Mouse (Mus musculus): ENCODE measurements around the gene Nek6. TPM values are rescaled to one million over a fixed set of nuclear protein-coding genes. Genes with fewer than 3 reads are reported as not detected.

The Nek6 gene
- 40.7 and 50.0 TPM in 2 replicates for polyA plus RNA-seq (2015; fragmentation: Nextera tagmentation; extraction: Ambion mirVana)

DNA sequence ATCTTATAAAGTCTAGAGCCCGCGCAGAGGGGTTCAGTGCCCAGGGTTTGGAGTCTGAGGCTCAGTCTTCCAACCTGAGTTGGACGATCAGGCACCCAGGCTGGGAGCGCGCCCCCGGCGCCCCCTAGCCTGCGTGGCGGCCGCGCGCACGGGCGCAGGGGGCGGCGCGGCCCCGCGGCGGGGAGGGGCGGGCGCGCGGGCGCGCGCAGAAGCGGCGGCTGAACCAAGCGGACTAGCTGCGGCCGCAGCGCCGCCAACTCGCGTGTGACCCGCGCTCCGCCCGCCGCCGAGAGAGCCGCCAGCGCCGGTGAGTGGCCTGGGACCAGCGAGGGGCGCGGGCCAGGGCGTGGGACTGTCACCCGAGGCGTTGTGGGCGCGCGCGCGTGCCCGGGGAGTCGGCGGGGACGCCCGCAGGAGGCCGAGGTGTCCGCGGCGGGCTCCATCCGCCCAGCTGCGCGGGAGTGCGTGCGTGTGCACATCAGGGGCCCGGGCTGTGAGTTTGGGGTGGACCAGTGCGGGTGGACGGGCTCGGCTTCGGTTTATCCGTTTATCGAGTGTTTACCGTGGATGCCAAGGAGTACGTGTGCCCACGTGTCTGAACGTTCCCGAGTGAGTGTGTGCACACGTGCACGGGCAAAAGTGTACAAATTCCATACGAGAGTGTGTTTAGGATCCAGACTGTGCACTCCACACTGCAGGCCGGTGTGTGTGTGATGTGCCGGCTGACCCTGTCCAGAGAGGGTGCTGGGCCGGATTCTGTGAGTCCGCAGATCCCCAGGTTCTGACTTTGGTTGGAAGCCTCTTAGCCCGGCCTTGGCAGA is at the start of gene Nek6:
TSS of gene Nek6 (plus strand) at position 157 of the 821 bp plus-strand sequence.

DNA sequence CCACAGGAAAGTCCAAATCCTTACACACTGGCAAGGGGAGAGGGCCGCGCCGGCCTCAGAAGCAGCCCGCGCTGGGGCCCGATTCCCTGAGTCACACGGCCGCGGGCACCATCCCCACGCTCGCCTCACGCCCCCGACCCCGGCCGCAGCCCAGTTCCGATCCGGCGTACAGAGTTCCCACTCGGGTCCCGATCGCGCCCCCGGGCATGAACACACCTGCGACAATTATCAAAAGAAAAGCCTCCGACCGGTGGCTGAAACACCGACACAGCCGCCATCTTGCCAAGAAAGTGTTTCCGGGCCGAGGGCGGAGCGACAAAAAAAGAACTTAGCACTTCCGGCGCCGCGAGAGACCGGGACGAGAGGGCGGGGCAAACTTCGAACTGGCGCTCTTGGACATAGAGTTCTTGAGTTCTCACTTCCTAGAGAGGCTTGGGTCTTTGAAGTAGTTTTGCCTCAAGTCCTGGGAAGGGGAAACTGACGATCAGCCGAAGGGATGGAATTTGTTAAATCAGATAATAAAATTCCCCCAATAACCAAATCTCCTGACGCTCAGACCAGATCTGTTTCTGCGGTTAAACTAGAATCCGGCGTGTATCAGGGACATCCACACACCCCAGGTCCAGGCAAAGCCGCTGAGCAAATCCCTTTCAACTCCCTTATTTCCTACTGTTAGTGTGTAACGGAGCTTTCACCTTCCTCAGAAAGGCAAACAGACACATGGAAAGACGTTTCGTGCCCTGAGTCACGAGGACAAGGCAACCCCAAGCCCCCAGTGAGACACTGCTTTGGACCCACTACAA is 132.4 kb downstream of the Nek6 start, which contains the start of gene Psmb7:
TSS of gene Psmb7 (minus strand) at position 463 of the 803 bp plus-strand sequence.

Small RNA genes lying within 50 kb of the gene (microRNA-seq; reads per million reads assigned to microRNA genes)
- not detected for gene Gm27634

Other genes with a start within 250 kb of the Nek6 start
- gene Dennd1a, start 224.3 kb upstream of the Nek6 start, polyA plus RNA-seq (2015; fragmentation: Nextera tagmentation; extraction: Ambion mirVana), result 5.3 and 5.7 TPM in 2 replicates
- 0.04 TPM in 1 of 2 replicates, not detected in the other for gene Lhx2, start 172.4 kb upstream of the Nek6 start, polyA plus RNA-seq (2015; fragmentation: Nextera tagmentation; extraction: Ambion mirVana)
- gene Psmb7, start 132.4 kb downstream of the Nek6 start, polyA plus RNA-seq (2015; fragmentation: Nextera tagmentation; extraction: Ambion mirVana), result 173 and 176 TPM in 2 replicates
- gene Nr5a1, start 202.9 kb downstream of the Nek6 start, polyA plus RNA-seq (2015; fragmentation: Nextera tagmentation; extraction: Ambion mirVana), result 0.24 and 0.35 TPM in 2 replicates

Data from urinary bladder, postnatal 0 days (tissue).